Mouse (Mus musculus) thymus, postnatal 36 days (tissue): ENCODE measurements at regions not wholly inside any gene's neighbourhood (a gene's known extent, or its start where the extent isn't known, plus 50 kb on each side); places are given as distances from the start of the nearest gene placed in this dataset.
"Not testable (repeated sequence)": the region's sequence is repeated elsewhere in the genome, so short reads cannot be mapped to it uniquely, and the experiment has no call there.

ENCODE experiments used
- DNase-seq, 2 experiments: peaks; one replicate each; pipeline ENCODE4 v3.0.0; 2022; ENCODE audit warnings: mixed read lengths in 2 of 2

- DNase-seq = no peak
These were observed 605.8 kb upstream of the Slc35b3 start for GRCm38 (mm10) chr13:39566491-39566890.

GRCm38 (mm10) chr13:39537724-39538440, 577.2 kb upstream of the Slc35b3 start:
- DNase-seq = no peak

- DNase-seq = no peak
These were observed 565.8 kb upstream of the Slc35b3 start for GRCm38 (mm10) chr13:39526469-39526868.

GRCm38 (mm10) chr13:39523856-39524301, 563.2 kb upstream of the Slc35b3 start:
- no peak for DNase-seq

- DNase-seq = no peak
These were observed 562.7 kb upstream of the Slc35b3 start for GRCm38 (mm10) chr13:39523246-39523850.

GRCm38 (mm10) chr13:39520846-39521245, 560.2 kb upstream of the Slc35b3 start:
- no peak for DNase-seq

GRCm38 (mm10) chr13:39516106-39516505, 555.4 kb upstream of the Slc35b3 start:
- no peak for DNase-seq

GRCm38 (mm10) chr13:39489806-39490205, 529.1 kb upstream of the Slc35b3 start:
- DNase-seq = no peak

GRCm38 (mm10) chr13:39472621-39473020, 511.9 kb upstream of the Slc35b3 start:
- no peak for DNase-seq

- DNase-seq = no peak
These were observed 481.1 kb upstream of the Slc35b3 start for GRCm38 (mm10) chr13:39441799-39442198.

- DNase-seq = peak; percentile 3 to 7
These were observed 480.2 kb upstream of the Slc35b3 start for GRCm38 (mm10) chr13:39440907-39441306.

- no peak for DNase-seq
These were observed 479.7 kb upstream of the Slc35b3 start for GRCm38 (mm10) chr13:39440336-39440735.

- DNase-seq = no peak
These were observed 467.3 kb upstream of the Slc35b3 start for GRCm38 (mm10) chr13:39427996-39428395.

GRCm38 (mm10) chr13:39425944-39426343, 465.3 kb upstream of the Slc35b3 start:
- DNase-seq = no peak

- no peak for DNase-seq
These were observed 457.5 kb upstream of the Slc35b3 start for GRCm38 (mm10) chr13:39418127-39418526.

- no peak for DNase-seq
These were observed 451.0 kb upstream of the Slc35b3 start for GRCm38 (mm10) chr13:39411471-39412251.

- DNase-seq = no peak
These were observed 431.9 kb upstream of the Slc35b3 start for GRCm38 (mm10) chr13:39392589-39392988.

- not testable (repeated sequence) for DNase-seq
These were observed 431.5 kb upstream of the Slc35b3 start for GRCm38 (mm10) chr13:39392151-39392550.

GRCm38 (mm10) chr13:39376677-39377076, 416.0 kb upstream of the Slc35b3 start:
- DNase-seq = no peak

GRCm38 (mm10) chr13:39376269-39376668, 415.6 kb upstream of the Slc35b3 start:
- DNase-seq = no peak

GRCm38 (mm10) chr13:39372565-39372964, 411.9 kb upstream of the Slc35b3 start:
- no peak for DNase-seq

- DNase-seq = no peak
These were observed 403.0 kb upstream of the Slc35b3 start for GRCm38 (mm10) chr13:39363637-39364036.

- DNase-seq = no peak
These were observed 401.9 kb upstream of the Slc35b3 start for GRCm38 (mm10) chr13:39362536-39362935.

GRCm38 (mm10) chr13:39351606-39352005, 390.9 kb upstream of the Slc35b3 start:
- no peak for DNase-seq
